Comparison of ENCODE assay signal across 24 mouse cellular contexts in genomic region chr6:87248226-87248834, GRCm38 (mm10).
A peak's percentile ranks its signal among the peaks of the same experiment; 100 is the strongest.
DNase-seq lines count a peak whose midpoint lies in the region; ATAC-seq and TF ChIP-seq lines count a peak whose summit lies in the region.
"Had no signal": no experiment of that assay in that cellular context is flagged by ENCODE, and none has a peak within 500 bp of the region (broad histone marks: within the 10 kb centered on the region; RNA-seq: fewer than 3 reads in every experiment).

No protein-coding gene starts in this region.

- DNase-seq in kidney, adult 9 months = no peak
- no peak for DNase-seq in ES-E14 (ENCODE audit: low read depth, low spot score)
- no peak for DNase-seq in heart, postnatal 25 days (ENCODE audit: low spot score)
- DNase-seq: adrenal gland, postnatal 10 days; B cell, adult 2 months; cerebellum, postnatal 10 days; gastrocnemius, postnatal 10 days; heart, adult 2 months; heart, postnatal 4 days; kidney, postnatal 10 days; lung, postnatal 10 days; right cerebral cortex, postnatal 14 days; spleen, adult 18-20 months; thymus, adult 2 months had no signal

- peaks cover 7% of the 10 kb centered on the region for H3K4me1 ChIP-seq in kidney, embryonic 15.5 days
- H3K4me1 ChIP-seq in ES-E14 (ENCODE audit: control insufficient read depth in 2 of 2, insufficient read depth in 2 of 2, low read length in 2 of 2, poor library complexity in 1 of 2) = no peaks in the 10 kb centered on the region
- H3K4me1 ChIP-seq in embryonic facial prominence, embryonic 13.5 days = peaks cover 45% of the 10 kb centered on the region
- H3K4me1 ChIP-seq in midbrain, embryonic 15.5 days = no peaks in the 10 kb centered on the region

- intact Hi-C loops in heart, postnatal 25 days (cut with DNase I) = no loop called here

- 0 out of 2 replicates have a peak, but pooled peaks have one; percentile 29 for ATAC-seq in kidney, embryonic 15.5 days (replicated peaks; ENCODE audit: low FRiP score)
- ATAC-seq in embryonic facial prominence, embryonic 13.5 days (ENCODE audit: insufficient number of reproducible peaks, insufficient read depth, low FRiP score, low TSS enrichment, low read depth) = no peak
- peak; percentile 37; the same call in 1 of the 2 replicates for ATAC-seq in megakaryocyte progenitor cell, adult 5-6 weeks (replicated peaks; ENCODE audit: poor library complexity)
- no peak for ATAC-seq in midbrain, embryonic 15.5 days (replicated peaks)
- ATAC-seq: forebrain, embryonic 13.5 days; hindbrain, embryonic 16.5 days; midbrain, embryonic 16.5 days had no signal

- WGBS in kidney, embryonic 15.5 days = 52% methylated on average over 9 of the region's 9 CpGs
- WGBS in embryonic facial prominence, embryonic 13.5 days = 68% methylated on average over 9 of the region's 9 CpGs
- WGBS in midbrain, embryonic 15.5 days = 83% methylated on average over 9 of the region's 9 CpGs

- H3K4me3 ChIP-seq in kidney, embryonic 15.5 days (replicated peaks) = no peak overlapping the region
- H3K4me3 ChIP-seq in ES-E14 (ENCODE audit: insufficient read depth in 1 of 2, low read depth in 1 of 2, low read length in 2 of 2, poor library complexity in 1 of 2, severe bottlenecking in 1 of 2) = no peak overlapping the region
- no peak overlapping the region for H3K4me3 ChIP-seq in embryonic facial prominence, embryonic 13.5 days
- H3K4me3 ChIP-seq in midbrain, embryonic 15.5 days = no peak overlapping the region
- H3K4me3 ChIP-seq: forebrain, embryonic 13.5 days; heart, adult 2 months; layer of hippocampus, adult 2 months; megakaryocyte, embryonic 14.5 days had no signal

- in situ Hi-C loops in ES-E14 (cut with MboI; ENCODE audit: low sequenced_read_pairs in 2 of 2, unreplicated experiment in 2 of 2) = no loop called here

- 0 out of 2 replicates have a peak, but pooled peaks cover 5% of the 10 kb centered on the region for H3K36me3 ChIP-seq in kidney, embryonic 15.5 days
- H3K36me3 ChIP-seq in ES-E14 (ENCODE audit: control insufficient read depth, insufficient read depth, low read length, poor library complexity, severe bottlenecking) = no peaks in the 10 kb centered on the region
- peaks cover 17% of the 10 kb centered on the region for H3K36me3 ChIP-seq in embryonic facial prominence, embryonic 13.5 days
- no peaks in the 10 kb centered on the region for H3K36me3 ChIP-seq in midbrain, embryonic 15.5 days (replicated peaks)

- no peak overlapping the region for H3K4me2 ChIP-seq in kidney, embryonic 15.5 days
- no peak overlapping the region for H3K4me2 ChIP-seq in embryonic facial prominence, embryonic 13.5 days
- H3K4me2 ChIP-seq in midbrain, embryonic 15.5 days = no peak overlapping the region
- H3K4me2 ChIP-seq: forebrain, embryonic 13.5 days had no signal

- no peak overlapping the region for H3K9ac ChIP-seq in kidney, embryonic 15.5 days
- no peak overlapping the region for H3K9ac ChIP-seq in ES-E14 (ENCODE audit: insufficient read depth, low read depth, low read length, poor library complexity, severe bottlenecking)
- no peak overlapping the region for H3K9ac ChIP-seq in embryonic facial prominence, embryonic 13.5 days
- H3K9ac ChIP-seq in midbrain, embryonic 15.5 days = no peak overlapping the region
- H3K9ac ChIP-seq: forebrain, embryonic 13.5 days; liver, embryonic 14.5 days had no signal

- no peak overlapping the region for H3K27ac ChIP-seq in kidney, embryonic 15.5 days
- no peak overlapping the region for H3K27ac ChIP-seq in ES-E14 (ENCODE audit: insufficient read depth, low read depth, low read length, poor library complexity, severe bottlenecking)
- H3K27ac ChIP-seq in embryonic facial prominence, embryonic 13.5 days = peak overlapping the region; percentile 62
- no peak overlapping the region for H3K27ac ChIP-seq in midbrain, embryonic 15.5 days
- H3K27ac ChIP-seq: forebrain, embryonic 13.5 days; heart, adult 2 months; layer of hippocampus, adult 2 months; liver, embryonic 14.5 days had no signal

- H3K27me3 ChIP-seq in kidney, embryonic 15.5 days = no peaks in the 10 kb centered on the region
- no peaks in the 10 kb centered on the region for H3K27me3 ChIP-seq in embryonic facial prominence, embryonic 13.5 days
- H3K27me3 ChIP-seq in midbrain, embryonic 15.5 days (replicated peaks) = no peaks in the 10 kb centered on the region
- H3K27me3 ChIP-seq: forebrain, embryonic 13.5 days had no signal

- no peaks in the 10 kb centered on the region for H3K9me3 ChIP-seq in kidney, embryonic 15.5 days (replicated peaks)
- H3K9me3 ChIP-seq in ES-E14 (ENCODE audit: control insufficient read depth, insufficient read depth, low read depth, low read length) = no peaks in the 10 kb centered on the region
- H3K9me3 ChIP-seq in embryonic facial prominence, embryonic 13.5 days = no peaks in the 10 kb centered on the region
- no peaks in the 10 kb centered on the region for H3K9me3 ChIP-seq in midbrain, embryonic 15.5 days
- H3K9me3 ChIP-seq: forebrain, embryonic 13.5 days; megakaryocyte, embryonic 14.5 days had no signal

TF ChIP-seq in ES-E14, 5 proteins besides CTCF, POLR2A, EP300 and RAD21:
- TF ChIP-seq HCFC1 (IDR thresholded peaks at IDR 0.05; ENCODE audit: borderline replicate concordance, insufficient read depth, low read length) (no peak), MAFK (IDR thresholded peaks at IDR 0.05; ENCODE audit: insufficient read depth, low read depth, low read length) (0 out of 2 replicates have a peak, but pooled peaks have one; percentile 15)
TF ChIP-seq in ES-E14: peak in this region for 1.

Comparison
In these comparisons a context has a peak if more than half of its experiments do, and no peak if none do; other contexts are left out.
1. ATAC-seq: peak in kidney, embryonic 15.5 days (single experiment) and megakaryocyte progenitor cell, adult 5-6 weeks (single experiment); none in embryonic facial prominence, embryonic 13.5 days (single experiment) and midbrain, embryonic 15.5 days (single experiment).